Mouse (Mus musculus): ENCODE data around the gene Amh.

The Amh gene

GRCm38 (mm10) chr10:80785963-80786362, 19.1 kb upstream of the Amh start:
- in situ Hi-C loops (cut with MboI, MseI), result no loop called here

- in situ Hi-C loops (cut with MboI, MseI), result no loop called here
Observed at GRCm38 (mm10) chr10:80787517-80787916, 17.5 kb upstream of the Amh start.

- in situ Hi-C loops (cut with MboI, MseI), result no loop called here
Observed at GRCm38 (mm10) chr10:80790761-80791404, 14.2 kb upstream of the Amh start.

- in situ Hi-C loops (cut with MboI, MseI), result no loop called here
Observed at GRCm38 (mm10) chr10:80791476-80792174, 13.4 kb upstream of the Amh start.

GRCm38 (mm10) chr10:80792175-80793032, 12.6 kb upstream of the Amh start:
- in situ Hi-C loops (cut with MboI, MseI), result no loop called here

GRCm38 (mm10) chr10:80793033-80793784, 11.8 kb upstream of the Amh start:
- in situ Hi-C loops (cut with MboI, MseI), result no loop called here

GRCm38 (mm10) chr10:80793803-80794202, 11.2 kb upstream of the Amh start:
- in situ Hi-C loops (cut with MboI, MseI), result no loop called here

- in situ Hi-C loops (cut with MboI, MseI), result no loop called here
Observed at GRCm38 (mm10) chr10:80794750-80795149, 10.3 kb upstream of the Amh start.

GRCm38 (mm10) chr10:80796307-80796848, 8.7 kb upstream of the Amh start:
- in situ Hi-C loops (cut with MboI, MseI), result no loop called here

- in situ Hi-C loops (cut with MboI, MseI), result no loop called here
Observed at GRCm38 (mm10) chr10:80797186-80798149, 7.6 kb upstream of the Amh start.

GRCm38 (mm10) chr10:80798150-80799006, 6.7 kb upstream of the Amh start, which contains the start of the genes Sf3a2 and Plekhj1:
TSS of gene Sf3a2 (plus strand) at chr10:80798198.
TSS of gene Plekhj1 (minus strand) at chr10:80798626.
- in situ Hi-C loops (cut with MboI, MseI), result no loop called here

- in situ Hi-C loops (cut with MboI, MseI), result no loop called here
Observed at GRCm38 (mm10) chr10:80799070-80799566, 5.9 kb upstream of the Amh start.

- in situ Hi-C loops (cut with MboI, MseI), result no loop called here
Observed at GRCm38 (mm10) chr10:80802204-80802912, 2.7 kb upstream of the Amh start.

GRCm38 (mm10) chr10:80802996-80803395, 2.0 kb upstream of the Amh start:
- in situ Hi-C loops (cut with MboI, MseI), result no loop called here

- in situ Hi-C loops (cut with MboI, MseI), result no loop called here
Observed at GRCm38 (mm10) chr10:80804340-80804739, 703 bp upstream of the Amh start.

GRCm38 (mm10) chr10:80805322-80805721, 279 bp downstream of the Amh start:
- in situ Hi-C loops (cut with MboI, MseI), result no loop called here

- in situ Hi-C loops (cut with MboI, MseI), result no loop called here
Observed at GRCm38 (mm10) chr10:80805925-80806324, 882 bp downstream of the Amh start.

- in situ Hi-C loops (cut with MboI, MseI), result no loop called here
Observed at GRCm38 (mm10) chr10:80806341-80807056, 1.5 kb downstream of the Amh start.

Data from T-helper 1 cell (primary cell).